Mouse (Mus musculus): Measurements from ENCODE around the gene Med13. TPM values are rescaled to one million over a fixed set of nuclear protein-coding genes. Genes with fewer than 3 reads are reported as not detected.
"Not testable (repeated sequence)": the region's sequence is repeated elsewhere in the genome, so short reads cannot be mapped to it uniquely, and the experiment has no call there.

The Med13 gene
- polyA plus RNA-seq, 2 experiments: 3.7 to 5.0 TPM

DNA sequence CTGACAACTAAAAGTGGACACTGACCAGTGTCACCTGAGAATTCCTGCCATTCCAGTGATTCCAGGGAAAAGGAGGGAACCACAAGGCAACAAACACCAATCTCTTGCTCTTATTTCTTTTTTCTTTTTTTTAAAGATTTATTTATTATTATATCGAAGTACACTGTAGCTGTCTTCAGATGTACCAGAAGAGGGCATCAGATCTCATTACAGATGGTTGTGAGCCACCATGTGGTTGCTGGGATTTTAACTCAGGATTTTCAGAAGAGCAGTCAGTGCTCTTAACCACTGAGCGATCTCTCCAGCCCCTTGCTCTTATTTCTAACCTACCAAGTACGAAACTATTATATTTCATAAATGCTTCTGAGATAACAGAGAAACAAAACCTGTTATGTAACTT lies 42.4 kb downstream of the Med13 start:
- H3K4me1 ChIP-seq (replicated peaks; ENCODE audit: control insufficient read depth in 2 of 2, insufficient read depth in 2 of 2, low read length in 1 of 2); H3K27ac ChIP-seq; H3K4me3 ChIP-seq (ENCODE audit: insufficient read depth in 1 of 2, low read depth in 2 of 2, low read length in 2 of 2); ATAC-seq (ENCODE audit: insufficient read depth); H3K27me3 ChIP-seq (ENCODE audit: control insufficient read depth, insufficient read depth, low read length); H3K4me2 ChIP-seq (ENCODE audit: low read depth); H3K9ac ChIP-seq (replicated peaks); DNase-seq (ENCODE audit: low read depth in 3 of 3, low spot score in 3 of 3); H3K9me3 ChIP-seq (ENCODE audit: control insufficient read depth, low read length): not testable (repeated sequence)
- peaks cover 21% of the 10 kb centered on the region for H3K36me3 ChIP-seq (replicated peaks; ENCODE audit: control insufficient read depth, insufficient read depth, low read depth)
- peak; percentile 24; the same call in 1 of the 2 replicates for TF ChIP-seq CTCF (IDR thresholded peaks at IDR 0.05; ENCODE audit: low read depth)
- WGBS (ENCODE audit: insufficient replicate concordance): 82% methylated on average over 3 of the region's 3 CpGs

DNA sequence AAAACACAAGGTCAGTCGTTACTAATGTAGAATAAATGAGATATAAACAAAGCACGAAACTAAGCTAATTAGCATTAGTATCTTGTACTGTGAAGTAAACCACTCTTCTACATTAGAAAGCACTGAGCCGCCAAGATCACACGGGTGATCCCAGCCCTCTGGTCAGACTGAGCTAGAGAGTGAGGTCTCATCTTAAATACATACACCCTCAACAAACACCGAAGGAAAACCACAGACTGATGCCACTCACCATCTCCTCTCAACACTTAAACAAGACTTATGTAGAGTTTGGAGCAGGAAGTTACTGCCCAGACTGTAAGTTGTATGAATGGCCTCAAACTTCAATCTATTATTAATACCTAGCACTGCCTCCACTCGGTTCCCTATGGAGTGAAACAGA lies 47.1 kb downstream of the Med13 start:
- H3K27me3 ChIP-seq (ENCODE audit: control insufficient read depth, insufficient read depth, low read length): no peaks in the 10 kb centered on the region
- no peak overlapping the region for H3K4me3 ChIP-seq (ENCODE audit: insufficient read depth in 1 of 2, low read depth in 2 of 2, low read length in 2 of 2)
- no peak for TF ChIP-seq CTCF (IDR thresholded peaks at IDR 0.05; ENCODE audit: low read depth)
- no peak for TF ChIP-seq EP300 (IDR thresholded peaks at IDR 0.05; ENCODE audit: low read depth)
- no peak overlapping the region for H3K4me2 ChIP-seq (ENCODE audit: low read depth)
- no peak for DNase-seq (ENCODE audit: low read depth in 3 of 3, low spot score in 3 of 3)
- no peak overlapping the region for H3K9ac ChIP-seq (replicated peaks)
- no peak for ATAC-seq (ENCODE audit: insufficient read depth)
- no peak overlapping the region for H3K27ac ChIP-seq
- H3K9me3 ChIP-seq (ENCODE audit: control insufficient read depth, low read length): no peaks in the 10 kb centered on the region
- no peaks in the 10 kb centered on the region for H3K4me1 ChIP-seq (replicated peaks; ENCODE audit: control insufficient read depth in 2 of 2, insufficient read depth in 2 of 2, low read length in 1 of 2)
- peaks cover 10% of the 10 kb centered on the region for H3K36me3 ChIP-seq (replicated peaks; ENCODE audit: control insufficient read depth, insufficient read depth, low read depth)
- 58% methylated on average over 6 of the region's 6 CpGs for WGBS (ENCODE audit: insufficient replicate concordance)

DNA sequence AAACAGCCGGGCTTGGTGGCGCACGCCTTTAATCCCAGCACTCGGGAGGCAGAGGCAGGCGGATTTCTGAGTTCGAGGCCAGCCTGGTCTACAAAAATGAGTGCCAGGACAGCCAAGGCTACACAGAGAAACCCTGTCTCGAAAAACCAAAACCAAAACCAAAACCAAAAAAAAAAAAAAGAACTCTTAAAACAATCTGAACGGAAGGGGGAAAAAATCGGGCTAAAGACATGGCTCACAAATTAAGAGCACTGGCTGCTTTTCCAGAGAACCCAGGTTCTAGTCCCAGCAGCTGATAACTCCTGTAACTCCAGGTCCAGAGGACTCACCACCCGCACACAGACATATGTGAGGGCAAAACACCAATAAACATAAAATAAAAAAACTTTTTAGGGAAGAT lies 65.2 kb downstream of the Med13 start:
- not testable (repeated sequence) for H3K27ac ChIP-seq; H3K4me3 ChIP-seq (ENCODE audit: insufficient read depth in 1 of 2, low read depth in 2 of 2, low read length in 2 of 2); H3K4me2 ChIP-seq (ENCODE audit: low read depth); H3K9ac ChIP-seq (replicated peaks); ATAC-seq (ENCODE audit: insufficient read depth); DNase-seq (ENCODE audit: low read depth in 3 of 3, low spot score in 3 of 3); H3K27me3 ChIP-seq (ENCODE audit: control insufficient read depth, insufficient read depth, low read length); H3K9me3 ChIP-seq (ENCODE audit: control insufficient read depth, low read length); H3K4me1 ChIP-seq (replicated peaks; ENCODE audit: control insufficient read depth in 2 of 2, insufficient read depth in 2 of 2, low read length in 1 of 2)
- H3K36me3 ChIP-seq (replicated peaks; ENCODE audit: control insufficient read depth, insufficient read depth, low read depth): peaks cover 25% of the 10 kb centered on the region
- 88% methylated on average over 10 of the region's 10 CpGs for WGBS (ENCODE audit: insufficient replicate concordance)

GRCm38 (mm10) chr11:86291714-86292113 lies 65.7 kb downstream of the Med13 start:
- H3K27ac ChIP-seq: no peak overlapping the region
- DNase-seq (ENCODE audit: low read depth in 3 of 3, low spot score in 3 of 3) (no peak), ATAC-seq (ENCODE audit: insufficient read depth) (no peak)
- H3K36me3 ChIP-seq (replicated peaks; ENCODE audit: control insufficient read depth, insufficient read depth, low read depth): peaks cover 24% of the 10 kb centered on the region
- TF ChIP-seq EP300 (IDR thresholded peaks at IDR 0.05; ENCODE audit: low read depth) (no peak), CTCF (IDR thresholded peaks at IDR 0.05; ENCODE audit: low read depth) (no peak)
- H3K4me1 ChIP-seq (replicated peaks; ENCODE audit: control insufficient read depth in 2 of 2, insufficient read depth in 2 of 2, low read length in 1 of 2): no peaks in the 10 kb centered on the region
- H3K4me2 ChIP-seq (ENCODE audit: low read depth): no peak overlapping the region
- H3K4me3 ChIP-seq (ENCODE audit: insufficient read depth in 1 of 2, low read depth in 2 of 2, low read length in 2 of 2): no peak overlapping the region
- no peaks in the 10 kb centered on the region for H3K9me3 ChIP-seq (ENCODE audit: control insufficient read depth, low read length)
- H3K27me3 ChIP-seq (ENCODE audit: control insufficient read depth, insufficient read depth, low read length): no peaks in the 10 kb centered on the region
- H3K9ac ChIP-seq (replicated peaks): no peak overlapping the region
- WGBS (ENCODE audit: insufficient replicate concordance): 89% methylated on average over 6 of the region's 6 CpGs

GRCm38 (mm10) chr11:86285729-86286128 lies 71.7 kb downstream of the Med13 start:
- no peak for TF ChIP-seq CTCF (IDR thresholded peaks at IDR 0.05; ENCODE audit: low read depth)

More at GRCm38 (mm10) chr11:86285729-86286128, 71.7 kb downstream of the Med13 start:
- 85% methylated on average over 8 of the region's 8 CpGs for WGBS (ENCODE audit: insufficient replicate concordance)
- Histone ChIP-seq H3K27ac (no peak overlapping the region), H3K4me3 (ENCODE audit: insufficient read depth in 1 of 2, low read depth in 2 of 2, low read length in 2 of 2) (no peak overlapping the region), H3K9ac (replicated peaks) (no peak overlapping the region), H3K27me3 (ENCODE audit: control insufficient read depth, insufficient read depth, low read length) (no peaks in the 10 kb centered on the region), H3K4me1 (replicated peaks; ENCODE audit: control insufficient read depth in 2 of 2, insufficient read depth in 2 of 2, low read length in 1 of 2) (no peaks in the 10 kb centered on the region), H3K36me3 (replicated peaks; ENCODE audit: control insufficient read depth, insufficient read depth, low read depth) (peaks cover 58% of the 10 kb centered on the region), H3K9me3 (ENCODE audit: control insufficient read depth, low read length) (no peaks in the 10 kb centered on the region), H3K4me2 (ENCODE audit: low read depth) (no peak overlapping the region)
- no peak for DNase-seq (ENCODE audit: low read depth in 3 of 3, low spot score in 3 of 3)
- ATAC-seq (ENCODE audit: insufficient read depth): no peak
